Mouse (Mus musculus) hindlimb bud, embryonic 11.5 days (tissue): ENCODE measurements around the gene 3110001I22Rik.

Source experiments
- DNase-seq: peaks from one replicate; pipeline ENCODE4 v3.0.0-alpha.2; 2012; ENCODE audit warnings: low read depth, low spot score; ENCODE audit errors: extremely low spot score

The 3110001I22Rik gene

GRCm38 (mm10) chr16:13716821-13717553, 45.3 kb downstream of the 3110001I22Rik start:
- DNase-seq = no peak

GRCm38 (mm10) chr16:13722937-13723336, 51.2 kb downstream of the 3110001I22Rik start:
- DNase-seq = no peak

GRCm38 (mm10) chr16:13727811-13728335, 56.1 kb downstream of the 3110001I22Rik start:
- DNase-seq = no peak
